Mouse (Mus musculus): ENCODE measurements around the gene Ccdc17.

Ccdc17 gene

GRCm38 (mm10) chr4:116596379-116596778, at the start of gene Ccdc17:
Ccdc17 (plus strand) TSS chr4:116596654.
- no peak for DNase-seq (ENCODE audit: low spot score)

- no peak for DNase-seq (ENCODE audit: low spot score)
Measured at GRCm38 (mm10) chr4:116550432-116550831, 46.0 kb upstream of the Ccdc17 start.

DNA sequence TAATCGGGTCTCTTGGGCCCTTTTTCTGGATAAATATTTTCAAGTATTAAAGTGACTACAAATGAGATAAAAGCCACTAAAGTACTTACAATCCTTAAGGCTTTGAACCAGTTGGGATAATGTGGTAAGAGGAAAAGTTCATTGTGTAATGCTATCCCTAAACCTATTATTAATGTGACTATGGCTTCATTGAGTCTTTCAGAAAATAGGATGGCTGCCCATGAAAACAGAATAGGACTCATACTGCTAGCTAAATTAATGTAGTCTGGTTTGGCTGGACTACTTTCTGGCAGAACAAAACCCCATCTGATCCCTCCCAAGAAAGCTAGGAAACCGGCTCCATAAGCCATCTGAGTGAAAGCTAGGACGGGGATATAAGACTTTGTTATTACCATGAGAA, 43.4 kb upstream of the Ccdc17 start:
- no peak for DNase-seq (ENCODE audit: low spot score)

GRCm38 (mm10) chr4:116555413-116556300, 40.8 kb upstream of the Ccdc17 start, which contains the start of gene Tmem69:
Tmem69 (minus strand) TSS chr4:116555936.
- peak; percentile 64 for DNase-seq (ENCODE audit: low spot score)

GRCm38 (mm10) chr4:116556561-116557305, 39.7 kb upstream of the Ccdc17 start:
- peak; percentile 84 for DNase-seq (ENCODE audit: low spot score)

GRCm38 (mm10) chr4:116557306-116558121, 38.9 kb upstream of the Ccdc17 start, which contains the start of gene Gpbp1l1:
Gpbp1l1 (plus strand) TSS chr4:116557658.
- peak; percentile 96 for DNase-seq (ENCODE audit: low spot score)

- DNase-seq (ENCODE audit: low spot score), result no peak
Measured at GRCm38 (mm10) chr4:116558151-116558882, 38.1 kb upstream of the Ccdc17 start.

DNA sequence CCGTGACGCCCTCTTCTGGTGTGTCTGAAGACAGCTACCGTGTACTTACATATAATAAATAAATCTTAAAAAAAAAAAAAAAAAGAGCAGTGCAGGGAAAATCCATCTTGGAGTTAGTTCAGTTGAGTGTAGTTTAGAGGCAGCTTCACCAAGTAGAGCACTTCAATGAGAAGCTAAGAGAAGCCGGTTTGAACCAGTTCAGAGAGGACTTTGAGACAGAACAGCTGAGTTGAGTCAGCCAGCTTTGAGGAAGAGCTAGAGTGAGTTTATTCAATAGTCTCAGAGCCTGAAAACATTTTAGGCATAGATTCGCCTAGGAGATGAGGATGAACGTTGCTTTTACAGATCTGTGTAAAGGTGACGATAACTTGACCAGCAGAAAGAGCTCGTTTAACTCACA, 661 bp upstream of the Ccdc17 start:
- no peak for DNase-seq (ENCODE audit: low spot score)

DNA sequence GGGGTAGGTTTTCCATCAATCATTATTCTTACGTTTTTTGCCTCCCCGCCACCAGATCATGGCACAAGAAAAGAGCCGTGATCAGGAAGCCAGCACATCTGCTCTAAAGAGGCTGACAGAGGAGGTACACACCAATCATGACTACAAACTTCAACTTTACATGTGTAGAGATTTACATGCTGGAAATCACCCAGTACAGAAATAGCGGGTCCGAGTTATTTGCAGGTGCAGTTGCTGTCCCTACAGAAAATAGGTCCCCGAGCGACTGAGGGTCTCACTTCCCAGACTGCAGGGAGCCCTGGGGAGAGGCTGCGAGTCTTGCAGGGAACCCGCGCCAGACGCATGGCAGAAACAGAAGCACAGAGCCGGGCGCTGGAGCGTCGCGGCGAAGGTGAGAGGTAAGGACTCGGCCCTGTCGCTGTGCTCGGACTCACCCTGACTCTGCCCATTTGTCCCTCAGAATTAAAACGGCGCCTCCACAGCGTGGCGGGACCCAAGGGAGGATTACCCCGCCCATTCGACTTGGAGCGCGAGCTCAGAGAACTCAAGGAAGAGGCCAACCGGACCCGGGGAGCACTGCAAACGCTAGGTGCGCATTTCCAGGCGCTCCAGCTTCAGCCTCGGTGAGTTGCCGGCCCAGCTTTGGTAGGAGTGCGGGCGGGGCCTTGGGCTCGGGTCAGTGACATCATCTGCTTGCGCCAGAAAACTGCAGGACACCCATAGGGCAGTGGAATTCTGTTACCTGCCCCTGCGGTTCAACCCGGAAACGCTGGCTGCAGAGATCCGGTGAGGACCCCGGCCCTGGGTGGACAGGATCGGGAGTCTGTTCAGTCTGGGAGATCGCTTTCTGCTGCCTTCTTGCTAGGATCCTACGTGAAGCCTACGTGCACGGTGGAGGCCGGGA, 776 bp downstream of the Ccdc17 start:
- peak; percentile 77 for DNase-seq (ENCODE audit: low spot score)

GRCm38 (mm10) chr4:116612621-116613020, 16.2 kb downstream of the Ccdc17 start:
- DNase-seq (ENCODE audit: low spot score), result no peak

GRCm38 (mm10) chr4:116615237-116615636, 18.8 kb downstream of the Ccdc17 start:
- no peak for DNase-seq (ENCODE audit: low spot score)

DNA sequence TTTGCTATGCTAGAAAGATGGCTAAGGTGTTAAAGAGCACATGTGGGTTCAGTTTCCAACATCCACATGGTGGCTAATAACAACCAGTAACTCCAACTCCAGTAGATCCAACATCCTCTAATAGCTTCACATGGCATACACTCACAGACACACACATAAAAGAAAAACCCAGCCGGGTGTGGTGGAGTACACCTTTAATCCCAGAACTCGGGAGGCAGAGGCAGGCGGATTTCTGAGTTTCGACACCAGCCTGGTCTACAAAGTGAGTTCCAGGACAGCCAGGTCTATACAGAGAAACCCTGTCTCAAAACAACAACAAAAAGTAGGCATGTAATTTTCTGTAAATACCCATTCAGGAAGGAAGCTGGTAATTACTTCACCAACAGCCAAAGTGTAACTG, 28.4 kb downstream of the Ccdc17 start:
- DNase-seq (ENCODE audit: low spot score), result no peak

- peak; percentile 67 for DNase-seq (ENCODE audit: low spot score)
Measured at GRCm38 (mm10) chr4:116626658-116627358, 30.4 kb downstream of the Ccdc17 start.

- DNase-seq (ENCODE audit: low spot score), result peak; percentile 89
Measured at GRCm38 (mm10) chr4:116627359-116627716, 30.9 kb downstream of the Ccdc17 start.

- DNase-seq (ENCODE audit: low spot score), result peak; percentile 70
Measured at GRCm38 (mm10) chr4:116627722-116628662, 31.5 kb downstream of the Ccdc17 start, which contains the start of gene Nasp. Nasp (minus strand) TSS chr4:116627941.

DNA sequence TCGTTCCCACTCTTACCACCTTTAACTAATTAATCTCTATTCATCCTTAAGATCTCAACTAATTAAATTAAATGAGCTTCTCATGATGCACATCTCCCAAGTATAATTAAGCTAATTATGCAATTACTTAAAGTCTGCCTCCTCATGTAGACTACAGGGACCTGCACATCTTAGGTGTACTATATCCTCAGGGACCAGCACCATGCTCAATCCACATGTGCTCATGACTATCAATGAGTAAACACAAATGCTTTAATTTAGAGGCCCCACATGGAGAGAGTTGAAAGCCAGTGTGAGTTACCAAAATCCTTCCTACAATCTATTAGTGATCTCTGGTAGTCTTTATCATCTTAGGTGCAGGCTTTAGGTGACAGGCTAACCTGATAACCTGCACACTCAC, 38.7 kb downstream of the Ccdc17 start:
- no peak for DNase-seq (ENCODE audit: low spot score)

GRCm38 (mm10) chr4:116638821-116639220, 42.4 kb downstream of the Ccdc17 start:
- DNase-seq (ENCODE audit: low spot score), result no peak

DNA sequence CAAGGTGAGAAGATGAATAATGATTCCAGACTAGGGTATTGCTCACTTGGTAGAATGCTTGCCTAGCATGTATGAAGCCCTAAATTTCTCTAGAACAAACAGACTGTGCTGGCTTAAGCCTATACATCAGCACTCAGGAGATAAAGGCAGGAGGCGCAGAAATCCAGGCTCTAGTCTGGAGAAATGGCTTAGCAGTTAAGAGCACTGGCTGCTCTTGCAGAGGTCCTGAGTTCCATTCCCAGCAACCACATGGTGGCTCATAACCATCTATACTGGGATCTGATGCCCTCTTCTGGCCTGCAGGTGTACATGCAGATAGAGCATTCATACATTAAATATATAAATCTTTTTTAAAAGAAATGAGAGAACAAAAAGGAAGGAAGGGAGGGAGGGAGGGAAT, 45.6 kb downstream of the Ccdc17 start:
- no peak for DNase-seq (ENCODE audit: low spot score)

GRCm38 (mm10) chr4:116644326-116644725, 47.9 kb downstream of the Ccdc17 start:
- no peak for DNase-seq (ENCODE audit: low spot score)

Measured in ovary, postnatal 14 days (tissue).